Mouse (Mus musculus) MEL (cell line): ENCODE results near the gene Mrpl53.

Source experiments
- CHD1 ChIP-seq: IDR thresholded peaks from 2 replicates; pipeline ENCODE4 v1.6.1; 2012; ENCODE audit warnings: low read depth, mild to moderate bottlenecking, inconsistent platforms, low read length, improper control_type of control experiment
- CTCF ChIP-seq, 3 experiments: IDR thresholded peaks in 2 of 3; conservative IDR thresholded peaks in 1 of 3; 2 replicates each; pipeline ENCODE4 v1.5.1; 2011 to 2012; ENCODE audit warnings: low read length in 3 of 3, low read depth in 2 of 3, mild to moderate bottlenecking in 2 of 3, improper control_type of control experiment in 1 of 3, inconsistent platforms in 1 of 3, mixed read lengths in 1 of 3, moderate library complexity in 1 of 3; ENCODE audit not compliant: control insufficient read depth in 1 of 3, insufficient read depth in 1 of 3, poor library complexity in 1 of 3, severe bottlenecking in 1 of 3
- ELF1 ChIP-seq: IDR thresholded peaks from 2 replicates; pipeline ENCODE4 v1.6.1; 2014; ENCODE audit warnings: low read depth, mild to moderate bottlenecking, inconsistent platforms, low read length, improper control_type of control experiment, moderate library complexity
- EP300 ChIP-seq, 2 experiments: IDR thresholded peaks; 2 replicates each; pipeline ENCODE4 v1.6.1; 2011; ENCODE audit warnings: improper control_type of control experiment in 2 of 2, low read length in 2 of 2, low read depth in 1 of 2, mild to moderate bottlenecking in 1 of 2
- GATA1 ChIP-seq: IDR thresholded peaks from 2 replicates; pipeline ENCODE4 v1.6.1; 2011; ENCODE audit warnings: low read depth, low read length, improper control_type of control experiment
- MAZ ChIP-seq: IDR thresholded peaks from 2 replicates; pipeline ENCODE4 v1.6.1; 2012; ENCODE audit warnings: low read depth, mild to moderate bottlenecking, inconsistent platforms, low read length, improper control_type of control experiment
- MXI1 ChIP-seq: IDR thresholded peaks from 2 replicates; pipeline ENCODE4 v1.6.1; 2011; ENCODE audit warnings: mild to moderate bottlenecking, low read depth, low read length, improper control_type of control experiment
- NELFE ChIP-seq: IDR thresholded peaks from 2 replicates; pipeline ENCODE4 v1.6.1; 2011; ENCODE audit warnings: low read depth, low read length, improper control_type of control experiment
- POLR2A ChIP-seq, 2 experiments: IDR thresholded peaks; 2 replicates each; pipeline ENCODE4 v1.6.1; 2011 to 2012; ENCODE audit warnings: low read length in 2 of 2, mild to moderate bottlenecking in 2 of 2, control low read depth in 1 of 2, improper control_type of control experiment in 1 of 2, low read depth in 1 of 2, moderate library complexity in 1 of 2; ENCODE audit not compliant: control insufficient read depth in 1 of 2, insufficient read depth in 1 of 2, poor library complexity in 1 of 2
- POLR2AphosphoS2 ChIP-seq: IDR thresholded peaks from 2 replicates; pipeline ENCODE4 v1.6.1; 2011; ENCODE audit warnings: low read length, improper control_type of control experiment
- RAD21 ChIP-seq: IDR thresholded peaks from 2 replicates; pipeline ENCODE4 v1.6.1; 2011; ENCODE audit warnings: mild to moderate bottlenecking, low read depth, low read length, improper control_type of control experiment
- TBP ChIP-seq: IDR thresholded peaks from 2 replicates; pipeline ENCODE4 v1.8.0; 2011; ENCODE audit warnings: low read depth, low read length, improper control_type of control experiment
- USF1 ChIP-seq: IDR thresholded peaks from 2 replicates; pipeline ENCODE4 v1.6.1; 2014; ENCODE audit warnings: low read depth, mild to moderate bottlenecking, inconsistent platforms, low read length, improper control_type of control experiment, moderate library complexity

- TF ChIP-seq CHD1 (no peak), POLR2A (IDR thresholded peaks at IDR 0.05; ENCODE audit: control insufficient read depth in 1 of 2, insufficient read depth in 1 of 2, low read depth in 1 of 2, low read length in 2 of 2, poor library complexity in 1 of 2) (no peak), CTCF (IDR thresholded peaks at IDR 0.05 in 2 of 3, conservative IDR thresholded peaks at IDR 0.05 in 1 of 3; ENCODE audit: control insufficient read depth in 1 of 3, insufficient read depth in 1 of 3, low read depth in 2 of 3, low read length in 3 of 3, poor library complexity in 1 of 3, severe bottlenecking in 1 of 3) (no peak), TBP (no peak), ELF1 (no peak), GATA1 (no peak), POLR2AphosphoS2 (no peak), MXI1 (no peak), NELFE (no peak), MAZ (no peak), USF1 (no peak), EP300 (IDR thresholded peaks at IDR 0.05; ENCODE audit: low read depth in 1 of 2, low read length in 2 of 2) (no peak), RAD21 (no peak)
Observed at GRCm38 (mm10) chr6:83070247-83070310, 38.8 kb upstream of the Mrpl53 start, which contains the start of gene Tlx2.
